Mouse (Mus musculus): Measurements from ENCODE around the gene Prom1. TPM values are rescaled to one million over a fixed set of nuclear protein-coding genes. Genes with fewer than 3 reads are reported as not detected.

Prom1 gene
- total and polyA plus RNA-seq, 3 experiments: not detected

GRCm38 (mm10) chr5:44041725-44042124 is 60.1 kb downstream of the Prom1 start:
- no peaks in the 10 kb centered on the region for H3K36me3 ChIP-seq (ENCODE audit: control insufficient read depth in 1 of 2, insufficient read depth in 2 of 2, low read length in 2 of 2)
- H3K79me2 ChIP-seq (ENCODE audit: control insufficient read depth, insufficient read depth, low read length, poor library complexity): no peaks in the 10 kb centered on the region
- no peaks in the 10 kb centered on the region for H3K9me3 ChIP-seq (replicated peaks; ENCODE audit: insufficient read depth, low read length)
- DNase-seq (ENCODE audit: low read depth, low spot score): no peak
- no peak overlapping the region for H3K27ac ChIP-seq (ENCODE audit: control insufficient read depth, low read depth, low read length)
- H3K9ac ChIP-seq (ENCODE audit: control insufficient read depth, low read depth, low read length, poor library complexity, severe bottlenecking): no peak overlapping the region
- H3K4me1 ChIP-seq (ENCODE audit: control insufficient read depth in 1 of 2, insufficient read depth in 2 of 2, low read length in 2 of 2): no peaks in the 10 kb centered on the region
- H3K4me3 ChIP-seq (ENCODE audit: control insufficient read depth in 1 of 2, insufficient read depth in 1 of 2, low read depth in 2 of 2, low read length in 2 of 2): no peak overlapping the region
- TF ChIP-seq GABPA (IDR thresholded peaks at IDR 0.05; ENCODE audit: low read depth, low read length): no peak
- TF ChIP-seq ZKSCAN1 (IDR thresholded peaks at IDR 0.05; ENCODE audit: low read depth, low read length): no peak
- no peak for TF ChIP-seq ETS1 (IDR thresholded peaks at IDR 0.05; ENCODE audit: low read depth, low read length)
- no peak for TF ChIP-seq RCOR1 (IDR thresholded peaks at IDR 0.05; ENCODE audit: low read depth, low read length)
- no peak for TF ChIP-seq USF1 (IDR thresholded peaks at IDR 0.05; ENCODE audit: low read depth, low read length)
- TF ChIP-seq GATA1 (IDR thresholded peaks at IDR 0.05; ENCODE audit: low read depth, low read length): no peak
- no peak for TF ChIP-seq TAL1 (IDR thresholded peaks at IDR 0.05; ENCODE audit: low read length)
- TF ChIP-seq KAT2A (conservative IDR thresholded peaks at IDR 0.05; ENCODE audit: low read depth, low read length): no peak
- TF ChIP-seq ZNF384 (IDR thresholded peaks at IDR 0.05; ENCODE audit: low read depth, low read length): no peak
- TF ChIP-seq MAX (IDR thresholded peaks at IDR 0.05; ENCODE audit: low read length): no peak
- no peak for TF ChIP-seq POLR2AphosphoS5 (IDR thresholded peaks at IDR 0.05; ENCODE audit: borderline replicate concordance, low read depth, low read length)
- TF ChIP-seq BHLHE40 (IDR thresholded peaks at IDR 0.05; ENCODE audit: borderline replicate concordance, low read depth, low read length): no peak
- TF ChIP-seq MEF2A (IDR thresholded peaks at IDR 0.05; ENCODE audit: extremely low read depth, insufficient replicate concordance, low read depth, low read length, poor library complexity, severe bottlenecking): no peak
- H3K27me3 ChIP-seq (ENCODE audit: control insufficient read depth in 1 of 2, insufficient read depth in 2 of 2, low read length in 2 of 2): no peaks in the 10 kb centered on the region

GRCm38 (mm10) chr5:44041056-44041455 is 60.8 kb downstream of the Prom1 start:
- no peaks in the 10 kb centered on the region for H3K27me3 ChIP-seq (ENCODE audit: control insufficient read depth in 1 of 2, insufficient read depth in 2 of 2, low read length in 2 of 2)
- H3K9me3 ChIP-seq (replicated peaks; ENCODE audit: insufficient read depth, low read length): no peaks in the 10 kb centered on the region
- H3K4me1 ChIP-seq (ENCODE audit: control insufficient read depth in 1 of 2, insufficient read depth in 2 of 2, low read length in 2 of 2): no peaks in the 10 kb centered on the region
- DNase-seq (ENCODE audit: low read depth, low spot score): no peak
- H3K4me3 ChIP-seq (ENCODE audit: control insufficient read depth in 1 of 2, insufficient read depth in 1 of 2, low read depth in 2 of 2, low read length in 2 of 2): no peak overlapping the region
- no peak overlapping the region for H3K27ac ChIP-seq (ENCODE audit: control insufficient read depth, low read depth, low read length)
- no peak overlapping the region for H3K9ac ChIP-seq (ENCODE audit: control insufficient read depth, low read depth, low read length, poor library complexity, severe bottlenecking)
- no peaks in the 10 kb centered on the region for H3K79me2 ChIP-seq (ENCODE audit: control insufficient read depth, insufficient read depth, low read length, poor library complexity)
- no peaks in the 10 kb centered on the region for H3K36me3 ChIP-seq (ENCODE audit: control insufficient read depth in 1 of 2, insufficient read depth in 2 of 2, low read length in 2 of 2)
- TF ChIP-seq MYB (IDR thresholded peaks at IDR 0.05; ENCODE audit: low read depth, low read length) (no peak), CTCF (IDR thresholded peaks at IDR 0.05 in 2 of 3, conservative IDR thresholded peaks at IDR 0.05 in 1 of 3; ENCODE audit: control insufficient read depth in 1 of 3, insufficient read depth in 1 of 3, low read depth in 2 of 3, low read length in 3 of 3, poor library complexity in 1 of 3, severe bottlenecking in 1 of 3) (no peak), JUND (IDR thresholded peaks at IDR 0.05; ENCODE audit: low read depth, low read length) (no peak), ELF1 (IDR thresholded peaks at IDR 0.05; ENCODE audit: low read depth, low read length) (no peak), MXI1 (IDR thresholded peaks at IDR 0.05; ENCODE audit: low read depth, low read length) (no peak), ZMIZ1 (IDR thresholded peaks at IDR 0.05; ENCODE audit: low read depth, low read length) (no peak), CHD2 (IDR thresholded peaks at IDR 0.05; ENCODE audit: low read length) (no peak), HCFC1 (IDR thresholded peaks at IDR 0.05; ENCODE audit: low read depth, low read length) (no peak), MAFK (IDR thresholded peaks at IDR 0.05; ENCODE audit: borderline replicate concordance, low read depth, low read length) (no peak), RAD21 (IDR thresholded peaks at IDR 0.05; ENCODE audit: low read depth, low read length) (no peak), ZC3H11A (IDR thresholded peaks at IDR 0.05; ENCODE audit: low read depth, low read length) (no peak), SMC3 (IDR thresholded peaks at IDR 0.05; ENCODE audit: low read depth, low read length) (no peak), TAL1 (IDR thresholded peaks at IDR 0.05; ENCODE audit: low read length) (no peak), ZNF384 (IDR thresholded peaks at IDR 0.05; ENCODE audit: low read depth, low read length) (no peak)
